Mouse (Mus musculus) gastrocnemius, adult 18-20 months (tissue): Measurements from ENCODE around the gene Calr. TPM values are rescaled to one million over a fixed set of nuclear protein-coding genes. Genes with fewer than 3 reads are reported as not detected.

Experiments used
- DNase-seq: peaks from one replicate; pipeline ENCODE4 v3.0.0; 2021; ENCODE audit warnings: low spot score
- total RNA-seq, 2 experiments: library from RNA; stranded (reverse); gene quantifications; 2 replicates each; pipeline ENCODE4 v1.2.3; 2021

Gene Calr
- total RNA-seq, 2 experiments from 2014 or later = 145 to 160 TPM

DNA sequence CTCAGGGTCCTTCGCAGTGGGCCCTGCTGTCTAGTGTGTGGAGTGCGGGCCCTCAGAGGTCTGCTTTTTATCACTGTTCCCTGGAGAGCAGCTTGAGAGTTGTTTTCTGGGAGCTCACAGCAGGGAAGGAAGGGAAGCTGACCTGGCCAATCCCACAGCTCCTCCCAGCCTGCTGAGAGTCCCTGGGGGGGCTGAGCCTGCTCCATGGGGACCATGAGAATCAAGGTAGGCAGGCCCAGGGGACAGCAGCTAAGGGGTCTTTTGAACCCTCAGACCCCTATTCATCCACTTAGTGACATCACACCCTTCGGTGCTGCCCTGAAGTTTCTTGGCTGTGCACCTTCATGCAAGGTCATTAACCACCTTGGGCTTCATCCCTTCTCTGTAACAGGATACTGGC is 24.0 kb downstream of the Calr start, which contains the start of gene Dand5:
Dand5 (minus strand) TSS at position 101 of the 400 bp plus-strand sequence.
- no peak for DNase-seq

DNA sequence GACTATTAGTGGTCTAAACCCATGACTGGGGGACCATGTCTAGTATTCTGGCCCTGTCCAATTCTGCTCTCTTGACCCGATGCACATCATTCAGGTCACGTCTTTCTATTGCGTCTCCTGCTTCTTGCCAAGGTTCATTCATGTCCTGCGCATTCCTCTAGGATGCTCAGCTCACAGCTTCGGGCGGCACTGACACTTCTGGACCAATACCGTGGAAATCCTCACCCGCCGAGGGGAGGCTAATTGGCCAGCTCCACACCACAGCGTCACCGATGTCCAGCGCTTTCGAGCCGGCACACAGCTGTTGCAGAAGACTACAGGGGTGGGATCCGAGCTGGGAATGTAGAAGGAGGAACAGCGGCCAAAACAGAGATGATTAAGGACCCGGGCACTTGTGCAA is 30.6 kb downstream of the Calr start:
- no peak for DNase-seq

DNA sequence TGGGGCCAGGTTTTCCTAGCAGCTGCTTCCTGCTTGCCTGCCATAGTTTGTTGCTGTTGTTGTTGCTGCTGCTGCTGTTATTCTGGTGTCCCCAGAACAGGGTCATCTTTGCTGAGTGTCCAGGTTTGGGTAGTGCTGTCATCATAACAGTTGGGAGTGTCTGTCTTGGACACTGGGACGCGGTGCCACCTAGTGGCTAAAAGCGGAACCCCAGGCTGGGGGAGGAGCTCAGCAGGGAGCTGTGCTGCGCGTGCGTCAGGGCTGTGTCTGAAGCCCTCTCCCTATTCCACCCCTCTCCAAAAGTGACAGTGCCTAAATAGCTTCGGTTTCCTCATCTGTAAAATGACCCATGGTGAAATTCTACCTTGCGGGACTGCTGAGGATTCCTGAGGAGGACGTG is 31.2 kb downstream of the Calr start:
- peak; percentile 99 for DNase-seq

DNA sequence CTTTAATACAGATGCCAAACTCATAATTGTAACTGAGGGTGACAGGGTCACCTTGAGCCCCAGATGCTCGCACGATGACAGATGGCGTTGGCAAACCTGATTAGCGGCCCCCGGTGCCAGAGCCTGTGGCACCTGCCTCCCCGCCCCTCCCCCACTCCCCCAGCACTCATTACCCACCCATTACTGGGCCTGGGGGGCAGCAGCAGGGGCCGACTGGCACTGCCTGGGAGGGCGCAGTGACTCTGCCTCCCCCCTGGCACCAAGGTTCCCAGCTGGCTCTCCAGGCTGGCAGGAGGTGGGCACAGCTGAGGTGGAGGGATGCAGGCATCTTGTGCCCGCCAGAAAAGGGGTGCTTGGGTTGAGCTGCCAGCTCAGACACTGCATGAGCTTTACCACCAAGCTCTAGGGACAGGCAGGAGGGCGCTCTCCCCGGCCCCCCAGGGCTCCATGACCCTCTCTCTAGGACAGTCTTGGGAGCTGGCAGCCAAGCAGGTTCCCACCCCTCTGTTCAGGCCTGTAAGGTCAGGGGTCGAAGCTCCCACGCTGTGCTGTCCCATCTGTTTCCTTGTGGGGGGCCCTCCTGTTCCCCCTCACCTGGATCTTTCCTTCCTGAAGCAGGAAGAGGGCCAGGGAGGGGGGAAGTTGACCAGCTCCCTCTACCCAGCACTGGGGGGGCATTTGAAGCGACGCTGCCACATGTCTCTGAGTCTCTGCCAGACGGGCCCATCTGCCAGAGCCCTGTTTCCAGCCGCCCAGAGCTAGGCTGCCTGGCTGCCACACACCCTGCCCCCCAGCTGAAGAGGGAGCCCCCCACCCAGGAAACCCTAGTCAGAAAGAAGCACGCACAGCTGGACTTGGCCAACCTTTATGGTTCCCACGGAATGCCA is 31.9 kb downstream of the Calr start:
- DNase-seq = no peak

DNA sequence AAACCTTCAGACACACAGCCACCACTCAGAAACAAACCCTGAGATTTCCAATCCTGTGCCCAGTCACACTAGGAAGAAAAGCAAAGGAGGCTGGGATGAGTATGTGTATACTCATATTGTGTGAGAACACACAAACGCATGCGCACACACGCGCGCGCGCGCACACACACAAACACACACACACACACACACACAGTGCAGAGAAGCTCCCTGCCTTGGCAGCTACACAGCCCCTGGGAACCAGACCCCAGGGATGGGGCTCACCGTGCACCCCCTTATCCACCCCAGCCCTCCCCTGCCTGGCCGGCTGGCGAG is 32.5 kb downstream of the Calr start:
- no peak for DNase-seq

DNA sequence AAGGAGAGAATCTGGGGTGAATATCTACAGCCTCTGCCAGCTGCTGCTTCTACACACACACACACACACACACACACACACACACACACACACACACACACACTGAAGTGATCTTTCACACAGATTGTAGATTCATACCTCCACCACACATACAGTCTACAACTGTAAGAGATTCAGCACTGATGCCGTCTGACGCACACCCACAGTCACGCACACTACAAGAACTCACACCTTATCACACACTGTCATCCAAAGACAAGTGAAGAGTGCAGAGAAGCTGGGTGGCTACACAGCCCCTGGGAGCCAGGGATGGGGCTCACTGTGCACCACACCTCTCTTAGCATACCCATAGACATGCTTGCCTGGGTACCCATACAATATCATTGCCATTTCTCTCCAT is 32.9 kb downstream of the Calr start:
- no peak for DNase-seq

DNA sequence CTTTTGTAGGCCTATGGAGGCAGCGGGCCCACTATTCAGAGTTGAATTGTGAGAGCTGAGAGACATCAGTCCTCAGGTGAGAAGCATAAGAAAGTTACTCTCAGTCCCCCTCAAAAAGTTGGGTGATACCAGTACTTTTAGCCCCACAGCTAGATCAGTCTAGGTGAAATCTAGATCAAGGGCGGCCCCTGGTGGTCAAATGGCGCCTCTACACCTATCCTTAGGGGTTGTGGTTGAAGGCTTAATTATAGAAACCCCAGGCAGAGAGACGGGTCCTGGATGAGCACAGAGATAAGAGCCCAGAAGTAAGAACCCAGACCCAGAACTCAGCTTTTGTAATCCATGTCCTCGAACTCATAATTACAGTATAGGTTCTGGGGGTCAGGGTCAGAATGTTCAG is 33.7 kb downstream of the Calr start:
- DNase-seq = peak; percentile 91

DNA sequence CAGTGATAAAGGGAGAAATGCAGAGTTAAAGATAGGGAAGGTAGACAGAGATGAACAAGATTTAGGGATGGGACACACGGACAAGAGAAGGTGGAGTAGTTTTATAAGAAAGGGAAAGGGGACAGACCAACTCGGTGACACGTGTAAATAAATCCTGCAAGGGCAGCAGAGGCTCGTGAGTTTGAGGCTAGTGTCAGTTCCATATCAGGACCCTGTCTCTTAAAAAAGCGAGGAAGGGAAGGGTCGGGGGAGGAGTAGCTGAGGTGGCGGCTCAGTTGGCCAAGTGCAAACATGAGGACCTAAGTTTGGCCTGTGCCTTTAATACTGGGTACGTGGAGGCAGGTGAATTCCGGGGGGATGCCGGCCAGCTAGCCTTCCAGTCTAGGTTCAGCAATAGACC is 35.4 kb downstream of the Calr start:
- no peak for DNase-seq

DNA sequence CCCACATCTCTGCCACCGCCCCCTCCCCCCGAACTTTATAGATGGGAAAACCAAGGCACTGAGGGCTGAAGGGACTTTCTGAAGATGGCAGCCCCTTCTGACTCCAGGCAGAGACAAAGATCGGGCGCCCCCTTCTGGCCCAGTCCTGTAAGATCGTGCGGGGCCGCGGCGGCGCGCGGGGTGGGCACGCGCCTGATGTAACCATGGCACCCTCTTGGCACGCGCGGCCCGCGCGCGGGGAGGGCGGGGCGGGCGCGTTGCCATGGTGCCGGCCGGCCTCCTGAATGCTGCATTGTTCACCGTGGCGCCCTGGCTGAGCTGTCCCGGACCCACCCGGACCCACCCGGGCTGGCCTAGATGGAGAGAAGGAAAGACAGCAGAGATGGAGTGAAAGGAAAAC is 35.8 kb downstream of the Calr start:
- DNase-seq = peak; percentile 92

DNA sequence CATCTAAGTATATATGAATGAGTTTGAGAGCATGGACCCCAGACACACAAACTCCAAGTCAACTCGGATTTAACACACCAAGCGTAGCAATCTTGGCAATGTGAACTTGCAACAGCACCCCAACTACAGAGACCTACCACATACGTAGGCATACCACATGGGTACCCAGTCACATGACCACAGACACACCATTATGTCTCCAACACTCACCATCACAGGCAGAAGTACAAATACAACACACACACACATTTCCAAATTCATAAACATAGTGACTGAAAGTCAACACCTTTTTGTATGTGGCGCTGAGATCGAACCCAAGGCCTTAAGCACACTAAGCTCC is 36.8 kb downstream of the Calr start:
- DNase-seq = no peak

DNA sequence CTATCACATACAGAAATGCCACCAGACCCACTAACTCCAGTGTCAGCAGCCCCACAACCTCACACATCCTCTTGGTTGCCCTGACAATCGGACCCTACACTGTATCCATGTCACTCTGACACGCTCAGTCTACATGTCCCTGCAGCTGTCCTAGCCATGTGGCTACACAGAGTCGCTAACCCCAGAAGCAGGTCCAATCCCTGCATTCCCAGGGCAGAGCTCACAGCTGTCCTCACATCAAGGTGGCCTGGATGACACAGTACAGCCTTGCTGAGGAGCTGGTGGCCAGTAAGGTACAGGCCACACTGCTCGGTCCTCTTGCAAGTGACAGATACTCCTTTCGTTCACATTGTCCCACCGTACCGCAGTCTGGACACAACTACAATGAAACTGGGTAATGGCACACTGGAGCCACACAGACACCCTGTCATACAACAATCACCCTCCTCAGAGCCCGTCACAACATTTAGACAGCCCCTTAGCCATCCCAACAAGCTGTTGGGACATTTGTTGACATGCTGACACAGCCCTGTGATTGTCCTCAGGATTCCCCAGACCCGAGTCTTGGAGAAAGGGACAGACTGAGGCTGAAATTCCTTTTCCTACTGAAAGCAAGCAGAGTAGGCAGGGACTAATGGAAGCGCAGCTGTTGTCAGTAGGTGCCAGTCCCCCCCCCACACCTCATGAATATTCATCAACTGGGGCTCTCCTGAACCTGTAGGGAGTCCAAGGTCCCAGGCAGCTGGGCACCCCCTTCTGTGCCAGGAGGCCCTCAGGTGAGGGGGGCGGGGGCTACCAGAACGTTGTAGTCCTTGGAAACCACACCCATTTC is 37.4 kb downstream of the Calr start:
- no peak for DNase-seq

DNA sequence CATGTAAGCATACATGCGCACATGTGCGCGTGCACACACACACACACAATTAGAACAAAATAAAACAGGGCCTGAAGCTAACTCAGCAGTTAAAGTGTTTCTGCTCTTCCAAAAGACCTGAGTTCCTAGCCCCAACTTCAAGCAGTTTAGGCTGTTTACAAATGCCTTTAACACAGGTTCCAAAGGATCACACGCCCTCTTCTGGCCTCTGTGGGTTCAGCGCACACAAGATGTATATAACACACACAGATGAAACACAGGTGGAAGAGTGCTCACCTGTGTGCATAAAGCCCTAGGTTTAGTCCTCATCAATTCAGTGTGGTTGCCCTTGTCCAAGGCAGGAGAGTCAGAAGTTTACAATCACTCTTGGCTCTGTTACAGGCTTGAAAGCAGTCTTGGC is 40.7 kb downstream of the Calr start:
- DNase-seq = no peak

DNA sequence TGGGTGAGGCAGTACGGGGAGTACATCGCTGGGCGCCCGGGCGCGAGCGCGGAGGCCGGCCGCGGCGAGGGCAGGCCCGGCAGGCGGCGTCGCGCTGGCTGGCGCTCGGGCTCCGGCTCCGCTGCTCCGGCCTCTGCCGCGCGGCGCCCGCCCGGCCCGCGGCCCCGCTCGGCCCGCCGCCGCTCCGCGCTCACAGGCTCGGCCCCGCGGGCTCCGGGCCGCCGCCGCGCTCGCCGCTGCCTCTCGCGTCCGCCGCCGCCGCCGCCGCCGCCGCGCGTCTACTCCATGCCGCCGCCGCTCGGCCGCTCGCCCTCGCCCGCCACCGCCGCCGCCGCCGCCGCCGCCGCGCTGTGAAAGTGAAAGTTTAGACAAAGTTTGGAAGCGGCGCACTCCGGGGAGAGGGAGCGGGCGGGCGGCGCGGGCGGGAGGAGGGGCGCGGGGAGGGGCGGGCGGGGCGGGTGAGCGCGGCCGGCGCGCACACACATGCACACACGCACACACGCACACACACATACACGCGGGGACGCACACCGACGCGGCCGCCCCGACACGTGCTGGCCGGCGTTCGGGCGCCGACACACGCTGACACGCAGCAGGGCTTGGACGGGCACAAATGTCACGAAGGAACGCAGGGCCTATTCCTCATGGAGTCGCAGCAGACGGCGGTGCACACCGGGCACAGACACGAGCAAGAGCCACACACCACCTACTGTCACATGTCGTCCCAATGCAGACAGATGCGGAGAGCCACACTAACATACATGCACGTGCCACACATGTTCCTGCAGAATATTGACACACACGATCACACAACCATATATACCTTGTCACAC is 46.5 kb downstream of the Calr start, which contains the start of gene Nfix:
Nfix (minus strand) TSS at position 346 of the 833 bp plus-strand sequence.
- DNase-seq = peak; percentile 69

DNA sequence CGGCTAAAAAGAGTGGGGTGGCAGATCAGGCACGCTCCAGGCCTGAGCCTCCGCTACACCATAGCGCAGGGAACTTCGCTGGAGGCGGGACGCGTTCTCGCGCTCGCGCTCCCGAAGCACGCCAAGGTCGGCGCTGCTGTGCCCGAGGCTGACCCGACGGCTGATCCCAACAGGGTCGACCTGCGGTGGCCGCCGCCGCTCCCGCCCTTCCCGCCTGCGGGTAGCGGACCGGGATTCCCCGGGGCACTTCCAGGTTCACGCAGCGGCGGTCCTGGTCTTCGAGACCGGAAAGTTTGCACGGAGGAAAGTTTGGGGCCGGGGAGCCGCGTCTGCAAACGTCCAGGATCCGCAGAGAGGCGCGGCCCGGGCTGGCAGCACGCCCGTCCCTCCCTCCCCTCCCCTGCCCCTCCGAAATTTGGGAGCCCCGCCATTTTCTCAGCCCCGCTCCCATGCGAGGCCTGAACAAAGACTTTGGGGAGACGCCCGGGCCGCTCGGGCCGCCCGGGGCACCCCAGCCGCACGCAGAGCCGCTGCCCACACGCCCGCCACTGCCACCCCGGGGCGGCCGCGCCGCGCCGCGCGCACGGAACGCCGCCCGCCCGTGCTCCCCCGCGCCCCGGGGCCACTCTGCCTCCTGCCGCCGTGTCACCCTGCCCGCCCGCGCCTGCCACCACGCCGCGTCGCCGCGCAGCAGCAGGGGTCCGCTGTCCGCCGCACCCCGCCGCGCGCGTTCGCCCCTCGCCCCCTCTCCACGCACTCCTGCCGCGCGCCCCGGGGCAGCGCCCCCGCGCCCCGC is 47.4 kb downstream of the Calr start:
- peak; percentile 59 for DNase-seq

DNA sequence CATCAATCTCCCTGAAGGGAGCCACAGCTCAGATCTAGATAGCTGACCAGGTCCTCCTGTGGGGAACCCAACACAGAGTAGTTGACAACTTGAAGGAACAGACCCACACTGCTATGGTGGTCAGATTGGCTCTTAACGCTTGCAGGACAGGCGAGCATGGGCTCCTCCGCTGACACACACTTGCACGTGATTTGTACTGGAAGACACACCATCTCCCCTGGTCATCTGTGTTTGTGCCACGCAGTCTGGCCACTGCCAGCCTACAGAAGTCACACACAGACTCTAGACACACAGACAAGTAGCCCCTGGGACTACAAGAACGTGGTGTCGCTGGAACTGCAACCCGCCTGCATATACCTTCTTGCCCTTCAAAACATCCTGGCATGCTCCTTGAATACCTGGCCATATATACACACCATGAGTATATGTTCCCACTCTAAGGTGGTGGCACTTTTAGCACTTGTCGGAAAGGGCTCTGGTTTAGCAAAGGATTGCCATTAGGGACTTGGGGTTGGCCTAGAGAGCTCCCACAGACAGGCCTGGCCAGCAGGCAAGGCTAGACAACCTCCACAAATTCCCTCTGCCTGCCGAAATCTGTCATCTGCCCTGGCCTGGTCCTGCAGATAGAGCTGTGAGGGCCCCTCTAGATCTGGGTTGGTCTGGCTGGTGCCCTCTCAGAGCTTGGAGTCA is 48.1 kb downstream of the Calr start:
- DNase-seq = no peak

DNA sequence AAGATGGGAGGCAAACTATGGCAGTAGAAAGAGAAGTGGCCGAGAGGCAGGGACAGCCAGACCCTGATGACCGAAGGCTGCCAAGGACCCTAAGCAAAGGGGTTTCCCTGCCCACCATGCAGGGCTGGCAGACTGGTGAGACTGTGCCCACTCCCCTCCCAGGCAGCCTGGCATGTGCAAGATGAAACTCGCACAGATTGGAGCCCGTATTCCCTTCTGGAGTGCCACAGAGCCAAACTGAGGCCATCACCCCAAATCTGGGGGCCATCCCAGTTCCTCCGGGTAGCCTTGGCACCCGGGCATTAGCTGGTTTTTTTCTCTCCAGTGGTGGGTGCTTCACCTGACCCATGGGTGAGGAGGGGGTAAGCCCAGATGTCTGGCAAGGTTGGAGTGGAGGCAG is 48.8 kb downstream of the Calr start:
- DNase-seq = no peak

DNA sequence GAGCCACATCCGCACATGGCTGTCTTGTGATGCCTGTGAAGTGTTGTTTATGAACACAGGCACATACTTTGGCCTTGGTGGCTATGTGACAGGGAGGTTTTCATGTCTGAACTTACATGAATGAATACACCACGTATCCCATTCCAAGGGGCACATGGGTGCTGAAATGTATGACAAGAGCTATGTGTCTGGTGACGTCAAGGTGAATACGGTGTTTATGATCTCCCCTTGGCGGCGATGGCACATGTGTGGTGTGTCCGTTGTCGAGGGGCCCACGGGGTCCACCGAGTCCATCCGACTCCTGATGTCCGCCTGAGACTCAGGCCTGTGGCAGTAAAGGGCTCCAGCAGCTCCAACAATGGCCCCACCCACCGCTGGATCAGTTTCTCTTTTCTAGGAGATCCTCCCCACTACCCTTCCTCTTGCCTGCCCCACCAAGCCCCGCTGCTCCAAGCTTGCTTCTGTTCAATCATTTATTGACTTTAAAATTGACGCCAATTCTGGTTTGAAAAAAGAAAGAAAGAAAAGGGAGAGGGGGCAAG is 49.4 kb downstream of the Calr start:
- no peak for DNase-seq

DNA sequence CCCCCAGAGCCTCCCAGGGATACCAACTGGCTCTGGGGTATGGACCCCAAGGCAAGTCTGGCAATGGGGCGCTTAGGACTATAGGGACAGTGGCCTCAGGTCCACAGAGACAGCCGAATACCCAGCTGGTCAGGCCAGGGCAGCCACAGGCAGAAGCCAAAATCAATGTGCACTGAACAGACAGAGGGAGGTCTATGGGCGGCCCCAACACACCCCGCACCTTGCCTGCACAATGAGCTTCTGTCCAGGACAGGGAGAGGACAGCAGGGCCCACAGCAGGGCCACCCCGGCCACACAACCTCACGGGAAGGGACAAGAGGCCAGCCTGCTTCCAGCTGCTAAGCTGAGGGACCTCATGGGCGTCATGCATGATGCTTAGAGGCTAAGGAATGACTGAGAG is 52.2 kb downstream of the Calr start:
- DNase-seq = peak; percentile 21

DNA sequence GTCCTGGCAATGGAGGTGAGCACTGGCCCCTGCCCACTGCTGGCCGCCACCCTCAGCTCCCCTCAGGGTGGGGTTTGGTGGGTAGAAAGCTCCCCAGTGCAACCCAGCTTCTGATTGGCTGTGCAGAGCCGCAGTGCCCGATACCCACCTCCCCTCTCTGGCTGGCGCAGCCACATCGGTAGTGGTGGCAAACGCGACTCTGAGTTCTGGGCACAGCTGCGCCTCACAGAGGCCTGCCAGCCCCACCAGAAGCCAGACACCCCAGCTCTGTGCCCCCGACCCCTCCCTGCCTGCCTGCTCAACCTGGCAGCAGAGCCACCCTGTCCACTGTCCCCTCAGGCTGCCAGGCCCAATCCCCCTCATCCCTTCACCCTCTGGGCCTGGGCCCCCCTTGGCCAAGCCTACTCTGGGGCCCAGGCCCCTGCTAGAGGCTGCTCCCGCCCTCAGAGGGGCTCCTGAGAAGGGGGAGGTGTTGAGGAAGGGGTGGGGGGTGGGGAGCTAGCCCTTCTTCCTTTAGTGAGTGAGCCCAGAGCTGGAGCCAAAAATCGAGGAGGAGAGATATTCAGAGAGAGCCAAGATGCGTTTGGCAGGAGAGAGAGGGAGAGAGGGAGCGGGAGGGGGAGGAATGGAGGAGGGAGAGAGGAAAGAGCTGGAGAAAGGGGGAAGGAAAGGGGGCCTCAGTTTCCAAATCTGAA is 52.8 kb downstream of the Calr start:
- peak; percentile 80 for DNase-seq

DNA sequence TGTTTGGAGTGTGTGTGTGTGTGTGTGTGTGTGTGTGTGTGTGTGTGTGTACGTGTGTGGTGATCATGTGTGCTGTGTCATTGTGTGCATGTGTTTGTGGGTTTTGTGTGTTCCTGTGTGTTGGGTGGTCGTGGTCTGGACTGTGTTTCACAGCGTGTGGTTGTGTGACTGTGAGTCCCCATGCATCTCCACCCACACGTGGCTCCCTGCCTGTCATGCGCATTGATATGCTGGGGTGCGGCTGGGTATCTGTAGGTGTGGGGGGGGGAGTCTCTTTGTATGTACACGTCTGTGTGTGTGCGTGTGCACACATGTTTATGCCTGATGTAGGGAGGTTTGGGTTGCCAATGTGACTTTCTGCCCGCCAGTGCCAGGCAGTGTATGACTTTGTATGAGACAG is 53.6 kb downstream of the Calr start:
- DNase-seq = no peak
